Mouse (Mus musculus): ENCODE data around the gene Desi1.

DNA sequence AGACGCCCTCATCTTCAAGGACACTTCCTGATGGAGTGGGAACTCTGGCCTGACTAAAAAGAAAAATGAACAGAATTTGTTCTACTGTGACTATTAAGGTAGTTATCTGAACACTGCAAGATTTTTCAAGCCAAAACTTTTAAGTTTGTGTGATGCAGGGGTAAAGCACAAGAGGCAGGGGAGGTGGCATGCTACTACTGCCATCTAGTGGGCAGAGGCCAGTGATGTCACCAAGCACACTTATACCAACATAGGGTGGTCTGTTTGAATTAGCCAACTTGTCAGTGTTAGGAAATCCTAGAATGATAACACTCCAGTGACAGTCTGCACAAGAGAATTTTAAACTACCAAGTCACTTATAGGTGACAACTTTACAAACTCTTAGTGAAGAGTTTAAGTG is 7.0 kb upstream of the Desi1 start:
- TF ChIP-seq POLR2A (IDR thresholded peaks at IDR 0.05; ENCODE audit: control insufficient read depth, extremely low read depth, insufficient read depth, low read length, poor library complexity) (no peak), CTCF (IDR thresholded peaks at IDR 0.05; ENCODE audit: borderline replicate concordance, control insufficient read depth, extremely low read depth, insufficient read depth, low read length, poor library complexity) (no peak)

All from thymus, adult 2 months (tissue).